Mouse (Mus musculus) naive thymus-derived CD4-positive, alpha-beta T cell, adult 2 months (primary cell): ENCODE data around the gene Dkkl1.

Experiments
- DNase-seq: peaks from one replicate; pipeline ENCODE4 v3.0.0-alpha.2; 2011; ENCODE audit warnings: low read depth

The Dkkl1 gene

DNA sequence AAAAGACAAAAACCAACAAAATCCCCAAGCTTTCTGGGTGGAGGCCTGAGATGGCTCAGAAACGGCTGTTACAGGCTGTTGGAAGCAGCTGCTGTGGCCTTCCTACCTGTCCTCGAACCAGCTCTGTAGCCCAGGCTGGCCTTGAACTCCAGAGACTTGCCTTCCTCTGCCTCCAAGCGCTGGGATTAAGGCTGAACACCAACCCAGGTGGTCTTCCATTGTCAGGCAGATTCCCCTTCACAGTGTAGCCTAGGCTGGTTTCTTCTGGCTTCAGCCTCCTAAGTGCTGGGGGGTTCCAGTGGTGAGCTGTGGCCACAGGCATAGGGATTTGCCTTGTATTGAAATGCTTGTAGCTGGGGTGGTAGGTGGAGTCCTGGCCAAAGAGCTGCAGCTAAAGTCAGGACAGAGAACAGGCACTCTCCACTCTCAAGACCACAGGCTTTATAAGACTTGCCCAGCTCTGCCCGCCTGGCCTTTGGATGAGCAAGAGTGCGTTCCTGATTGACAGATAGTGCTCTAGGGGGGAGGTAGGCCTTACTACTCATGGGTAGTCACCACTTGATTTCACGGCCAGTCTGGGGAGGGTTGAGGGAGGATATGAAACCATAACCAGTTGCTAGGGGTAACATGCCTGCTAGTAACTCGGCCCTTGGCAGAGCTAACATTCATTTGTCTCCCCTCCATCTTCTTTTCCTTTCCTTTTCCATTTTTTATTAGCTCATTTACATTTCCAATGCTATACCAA lies 17.7 kb upstream of the Dkkl1 start:
- no peak for DNase-seq

DNA sequence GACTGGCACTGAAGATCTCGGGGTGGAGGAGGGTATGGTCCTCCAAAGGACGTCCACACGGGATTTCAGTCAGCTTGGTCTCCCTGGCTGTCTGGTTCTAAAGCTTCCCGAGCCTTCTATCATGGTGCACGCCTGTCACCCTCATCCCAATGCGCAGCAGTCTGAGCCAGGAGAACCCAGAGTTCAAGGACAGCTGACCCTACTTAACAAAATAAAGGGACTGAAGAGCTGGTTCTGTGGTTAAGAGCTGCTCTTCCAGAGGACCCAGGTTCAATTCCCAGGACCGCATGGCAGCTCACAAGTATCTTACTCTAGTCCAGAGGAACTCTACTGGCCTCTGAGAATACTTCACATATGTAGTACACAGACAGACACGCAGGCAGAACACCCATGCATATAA lies 17.1 kb upstream of the Dkkl1 start:
- no peak for DNase-seq

DNA sequence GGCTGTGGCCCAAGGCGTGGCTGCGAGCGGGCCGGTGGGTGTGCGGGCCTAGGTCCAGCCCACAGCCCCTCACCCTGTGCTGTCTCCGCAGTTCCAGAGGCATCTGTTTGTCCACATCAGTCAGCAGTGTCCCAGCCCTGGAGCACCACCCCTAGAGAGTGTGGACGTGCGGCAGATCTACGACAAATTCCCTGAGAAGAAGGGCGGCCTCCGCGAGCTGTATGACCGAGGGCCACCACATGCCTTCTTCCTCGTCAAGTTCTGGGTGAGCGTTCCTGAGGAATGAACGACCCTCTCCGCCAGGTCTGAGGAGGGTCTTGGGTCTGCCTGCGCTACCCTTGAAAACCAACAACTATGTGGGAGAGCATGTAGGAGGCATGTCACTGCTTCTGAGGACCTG lies 16.6 kb upstream of the Dkkl1 start:
- no peak for DNase-seq

DNA sequence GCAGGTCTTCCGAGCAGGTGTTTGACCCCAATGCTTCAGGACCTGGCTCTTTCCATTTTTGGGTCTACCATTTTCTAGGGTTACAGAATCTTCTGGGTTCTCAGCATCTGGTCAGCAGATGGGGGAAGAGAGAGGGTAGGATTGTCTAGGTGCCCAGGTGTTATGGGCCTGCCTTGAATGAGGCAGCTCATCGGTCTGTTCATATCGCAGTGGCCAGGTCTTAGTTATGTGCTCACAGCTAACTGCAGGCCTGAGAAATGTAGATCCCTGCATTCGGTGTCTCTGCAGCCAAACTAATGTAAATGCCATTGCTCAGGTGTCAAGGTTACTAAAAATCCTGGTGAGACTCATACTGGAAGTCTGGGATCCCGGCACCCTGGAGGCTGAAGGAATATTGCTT lies 14.5 kb upstream of the Dkkl1 start:
- no peak for DNase-seq

DNA sequence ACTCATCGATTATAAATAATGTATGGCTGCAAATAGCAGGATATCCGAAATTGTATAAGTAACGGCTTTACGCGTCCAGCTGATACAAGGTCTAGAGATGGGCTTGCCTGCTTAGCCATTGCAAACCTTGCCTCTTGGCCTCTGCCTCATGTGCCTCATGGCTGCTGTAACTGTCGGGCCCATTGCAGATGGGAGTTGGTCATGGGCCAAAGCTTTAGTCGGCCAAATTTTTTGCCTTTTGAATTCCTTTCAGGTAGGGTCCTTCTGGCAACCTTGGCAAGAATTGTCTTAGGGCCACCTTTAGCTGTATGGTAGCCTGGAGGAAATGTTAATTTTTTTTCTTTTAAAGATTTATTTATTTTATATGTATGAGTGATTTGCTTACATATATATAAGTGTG lies 12.9 kb upstream of the Dkkl1 start:
- no peak for DNase-seq

DNA sequence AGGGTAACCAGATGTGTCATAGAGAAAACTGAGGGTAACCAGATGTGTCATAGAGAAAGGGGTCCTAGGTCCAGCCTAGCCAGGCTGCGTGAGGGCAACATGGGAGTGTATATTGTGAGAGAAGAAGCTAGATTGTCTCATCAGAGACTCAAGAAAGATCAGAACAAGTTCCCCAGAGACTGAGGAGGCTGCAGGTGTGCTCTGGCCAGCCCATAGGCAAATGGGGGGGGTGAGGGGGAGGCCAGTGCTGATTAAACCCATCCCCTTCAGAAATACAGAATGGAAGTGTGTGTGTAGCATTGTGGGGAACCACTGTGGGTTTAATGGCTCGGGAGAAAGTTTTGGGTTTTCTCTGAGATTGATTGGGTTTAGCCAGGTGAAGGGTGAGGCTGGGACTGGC lies 9.7 kb upstream of the Dkkl1 start:
- DNase-seq = no peak

DNA sequence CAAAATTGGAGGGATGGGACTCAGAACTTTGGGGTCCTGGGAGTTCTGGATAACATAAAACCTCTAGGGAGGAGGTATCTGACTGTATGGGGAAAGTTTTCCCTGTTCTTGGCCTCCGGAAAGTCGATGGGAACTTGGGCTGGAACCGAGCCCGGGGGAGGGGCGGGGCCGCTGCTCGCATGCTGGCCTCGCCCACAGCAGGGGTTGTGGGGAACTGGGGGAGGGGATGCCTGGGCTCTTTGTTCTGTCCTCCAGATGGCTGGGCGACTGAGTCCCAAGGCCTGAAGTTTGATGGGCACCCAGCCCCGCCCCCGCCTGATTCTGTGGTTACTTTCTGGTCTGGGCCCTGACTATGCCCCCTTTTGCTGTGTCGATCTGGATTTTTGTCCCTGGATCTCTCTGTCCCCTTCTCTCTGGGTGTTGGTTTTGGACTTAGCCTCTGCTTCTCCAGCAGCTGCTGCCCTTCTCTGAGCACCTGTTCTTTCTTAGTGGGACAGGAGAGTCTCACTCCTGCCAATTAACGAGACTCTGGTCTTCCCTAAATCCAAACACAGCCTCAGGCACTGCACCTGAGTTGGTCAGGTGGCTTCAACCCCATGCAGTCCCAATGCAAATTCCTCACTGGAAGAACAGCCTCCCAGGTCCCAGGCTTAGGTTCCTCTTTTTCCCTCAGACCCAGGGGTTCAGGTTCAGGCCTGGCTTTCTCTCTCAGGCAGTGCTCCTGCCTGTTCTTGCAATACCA lies 4.7 kb upstream of the Dkkl1 start:
- DNase-seq = no peak

DNA sequence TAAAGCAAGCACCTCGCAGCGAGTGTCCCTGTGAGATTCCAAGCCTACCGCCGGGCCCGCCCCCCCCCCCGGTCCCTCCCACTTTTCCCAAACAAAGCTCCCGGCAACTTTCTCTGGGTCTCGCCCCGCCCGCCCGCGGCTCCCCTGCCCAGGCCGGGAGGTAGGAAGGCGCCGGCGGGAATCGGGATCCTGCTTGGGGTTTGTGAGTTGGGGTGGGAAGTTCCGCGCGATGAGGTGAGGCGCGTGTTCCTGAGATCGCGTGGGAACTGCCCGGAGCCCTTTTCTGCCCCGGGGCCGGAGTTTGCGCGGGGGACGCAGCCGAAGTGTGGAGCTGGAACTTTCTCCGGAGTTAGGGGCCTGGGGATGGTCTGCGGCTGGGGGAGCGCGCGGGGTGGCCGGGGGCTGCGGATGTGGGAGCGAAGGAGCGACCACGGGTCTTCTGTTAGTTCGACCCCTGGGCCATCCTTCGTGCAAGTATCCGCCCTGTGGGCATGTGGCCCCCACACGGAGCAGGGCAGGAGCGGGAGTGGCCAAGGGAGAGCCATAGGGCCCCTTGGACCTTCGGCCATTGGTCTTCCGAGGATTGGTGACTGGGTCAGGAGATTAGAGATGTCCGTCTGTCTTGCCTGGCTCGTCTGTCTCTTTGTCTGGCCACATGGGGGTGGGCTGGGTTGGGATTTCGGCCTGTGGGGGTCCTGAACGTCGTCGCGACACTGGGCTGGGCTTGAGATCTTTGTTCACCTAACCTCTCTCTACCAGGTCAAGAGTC lies 3.9 kb upstream of the Dkkl1 start, which contains the start of gene Tead2:
TSS of gene Tead2 (plus strand) at position 81 of the 769 bp plus-strand sequence.
- DNase-seq = no peak

DNA sequence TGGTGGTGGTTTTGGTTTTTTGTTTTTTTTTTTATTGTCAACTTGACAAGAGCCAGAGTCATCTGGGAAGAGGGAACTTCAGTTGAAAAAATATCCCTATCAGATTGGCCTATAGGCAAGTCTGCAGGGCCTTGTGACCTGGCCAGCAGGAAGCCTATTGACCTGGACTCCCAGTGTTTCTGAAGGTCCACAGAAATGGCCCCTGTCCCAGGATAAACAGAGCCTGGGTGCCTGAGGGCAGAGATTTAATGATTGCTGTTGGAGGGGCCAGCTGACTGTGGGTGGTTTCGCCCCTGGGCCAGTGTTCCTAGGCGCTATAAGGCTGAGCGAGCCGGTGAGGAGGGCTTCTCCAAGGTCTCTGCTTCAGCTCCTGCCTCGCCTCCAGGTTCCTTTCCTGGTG lies 1.8 kb upstream of the Dkkl1 start:
- DNase-seq = no peak

DNA sequence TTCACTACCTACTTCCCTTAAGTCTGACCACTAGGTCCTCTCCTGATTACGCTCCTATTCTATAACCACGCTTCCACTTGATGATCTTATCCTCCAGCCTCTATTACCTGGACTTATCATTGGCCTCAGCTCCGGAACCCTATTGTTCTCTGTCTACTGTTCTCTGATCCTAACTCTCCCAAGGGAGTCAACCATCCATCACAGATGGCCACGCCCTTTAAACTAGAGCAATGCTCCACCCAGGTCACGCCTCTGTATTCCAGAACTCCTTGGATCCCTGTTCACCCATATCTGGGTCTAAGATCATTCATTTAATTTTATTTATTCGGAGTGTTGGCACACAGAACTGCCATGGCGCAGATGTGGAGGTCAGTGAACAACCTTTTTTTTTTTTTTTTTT lies 409 bp upstream of the Dkkl1 start:
- no peak for DNase-seq

DNA sequence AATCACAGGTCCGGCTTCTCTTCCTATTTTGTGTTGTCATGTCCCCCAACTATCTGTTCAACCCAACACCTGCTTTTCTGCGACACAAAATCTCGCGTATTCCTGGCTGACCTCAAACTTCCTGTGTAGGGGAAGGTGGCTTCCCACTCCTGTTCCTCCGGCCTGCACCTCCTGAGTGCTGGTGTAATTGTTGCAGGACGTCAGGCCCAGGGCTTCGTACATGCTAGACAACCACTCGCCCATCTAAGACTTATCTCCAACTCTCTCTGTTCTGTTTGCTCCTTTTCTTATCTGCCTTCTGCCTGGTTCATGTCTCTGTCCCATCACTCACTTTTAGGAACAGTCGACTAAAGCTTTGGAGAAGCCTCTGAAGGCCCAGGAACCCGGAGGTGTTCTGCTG lies 877 bp downstream of the Dkkl1 start:
- peak; percentile 38 for DNase-seq

DNA sequence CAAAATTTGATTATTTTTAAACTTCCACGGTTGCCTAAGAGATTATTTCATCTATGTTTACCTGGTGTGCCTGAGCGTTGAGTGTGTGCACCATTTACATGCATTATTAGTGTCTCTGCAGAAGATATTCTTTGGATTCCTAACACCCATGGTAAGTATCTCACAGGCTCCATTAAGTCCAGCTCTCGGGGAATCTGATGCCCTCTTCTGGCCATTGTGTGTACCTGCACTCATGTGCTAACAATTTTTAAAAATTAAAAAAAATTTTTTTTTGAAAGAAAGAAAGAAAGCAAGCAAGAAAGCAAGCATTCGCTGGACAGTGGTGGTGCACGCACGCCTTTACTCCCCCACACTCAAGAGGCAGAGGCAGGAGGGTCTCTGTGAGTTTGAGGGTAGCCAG lies 3.7 kb downstream of the Dkkl1 start:
- no peak for DNase-seq

DNA sequence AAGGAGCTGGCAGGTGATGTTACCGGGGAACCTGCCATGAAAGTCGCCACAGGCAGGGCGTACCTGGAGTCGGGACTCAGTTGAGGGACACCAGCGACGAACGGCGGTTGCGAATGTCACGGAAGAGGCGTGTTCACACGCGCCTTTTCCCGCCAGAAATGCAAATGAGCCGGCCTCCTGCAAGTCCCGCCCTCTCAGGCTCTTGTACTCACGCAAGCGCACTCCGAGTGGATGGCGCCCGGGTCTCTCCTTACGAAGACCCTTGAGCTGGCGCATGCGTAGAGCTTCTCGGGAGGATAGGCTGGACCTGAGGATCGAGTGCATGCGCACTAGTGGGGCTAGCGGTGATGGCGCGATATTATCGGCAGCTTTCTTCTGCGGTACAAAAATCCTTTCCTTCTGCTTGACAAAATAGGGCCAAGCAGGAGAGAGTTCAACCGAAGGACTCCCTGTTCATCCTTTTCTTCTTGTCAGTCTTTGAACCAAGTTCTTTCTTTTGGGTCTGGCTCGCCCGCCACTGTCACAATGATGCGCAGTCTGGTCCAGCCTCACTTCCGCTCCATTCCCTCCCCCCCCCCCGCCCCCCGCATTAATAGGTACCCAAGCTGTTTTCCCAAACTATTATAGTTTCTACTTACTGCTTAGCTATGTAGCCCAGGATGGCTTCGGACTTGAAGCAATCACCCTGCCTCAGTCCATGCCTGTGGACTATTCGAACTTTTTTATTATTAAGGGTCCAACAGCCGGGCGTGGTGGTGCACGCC lies 7.4 kb downstream of the Dkkl1 start, which contains the start of gene Ccdc155:
TSS of gene Ccdc155 (minus strand) at position 513 of the 764 bp plus-strand sequence.
- DNase-seq = peak; percentile 97

DNA sequence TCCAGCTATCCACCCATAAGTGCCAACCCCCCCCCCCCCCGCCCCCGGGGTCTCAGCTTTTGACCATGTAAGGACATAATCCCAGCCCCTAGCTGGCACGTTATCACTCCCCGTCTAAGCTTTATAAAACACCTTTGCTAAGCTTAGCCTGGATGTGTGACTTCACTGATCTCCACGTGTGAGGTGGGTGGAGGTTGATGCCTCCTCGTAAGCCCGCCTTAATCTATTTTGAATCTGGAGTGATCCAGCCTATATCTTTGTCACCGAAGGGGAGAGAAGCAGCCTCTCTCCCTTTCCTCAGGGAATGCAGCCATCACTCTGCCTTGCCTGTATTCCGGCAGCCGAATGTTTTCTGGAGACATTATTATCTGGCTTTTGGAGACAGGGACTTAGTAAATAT lies 9.3 kb downstream of the Dkkl1 start:
- no peak for DNase-seq

DNA sequence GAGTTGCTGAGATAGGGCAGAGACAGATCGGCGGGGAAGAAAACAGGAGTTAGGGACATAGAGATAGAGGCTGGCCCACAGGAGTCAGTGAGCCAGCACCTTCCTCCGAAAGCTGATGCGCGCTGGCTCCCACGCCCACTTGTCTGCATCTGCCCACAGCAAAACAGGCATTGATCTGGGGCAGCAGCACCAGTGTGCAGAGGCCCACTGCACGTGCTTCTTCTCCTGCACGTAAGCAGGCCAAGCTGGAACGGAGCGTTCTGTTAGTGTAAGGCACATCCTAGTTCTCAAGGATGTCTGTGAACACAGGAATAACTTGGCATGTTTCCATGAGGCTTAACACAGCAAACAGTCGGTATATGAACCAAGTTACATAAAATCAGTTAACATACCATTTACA lies 13.0 kb downstream of the Dkkl1 start:
- no peak for DNase-seq

DNA sequence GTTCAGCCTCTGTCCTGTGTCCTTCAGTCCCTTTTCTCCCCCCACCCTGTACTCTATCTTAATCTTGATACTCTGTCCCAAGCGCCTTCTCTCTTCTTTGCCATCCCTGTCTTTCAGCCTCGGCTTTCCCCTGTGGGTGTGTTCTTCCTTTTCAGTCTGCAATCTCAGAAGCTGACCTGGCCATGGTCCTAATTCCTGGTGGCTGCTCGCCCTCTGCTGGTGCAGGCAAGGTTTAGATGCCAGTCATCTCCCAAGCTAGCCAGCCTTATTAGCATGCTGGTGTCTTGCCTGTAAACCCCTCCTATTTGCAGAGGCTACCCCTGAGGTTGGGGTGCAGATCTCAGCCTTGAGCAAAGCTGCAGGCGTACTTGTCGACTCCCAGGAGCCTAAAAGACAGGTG lies 13.5 kb downstream of the Dkkl1 start:
- no peak for DNase-seq

DNA sequence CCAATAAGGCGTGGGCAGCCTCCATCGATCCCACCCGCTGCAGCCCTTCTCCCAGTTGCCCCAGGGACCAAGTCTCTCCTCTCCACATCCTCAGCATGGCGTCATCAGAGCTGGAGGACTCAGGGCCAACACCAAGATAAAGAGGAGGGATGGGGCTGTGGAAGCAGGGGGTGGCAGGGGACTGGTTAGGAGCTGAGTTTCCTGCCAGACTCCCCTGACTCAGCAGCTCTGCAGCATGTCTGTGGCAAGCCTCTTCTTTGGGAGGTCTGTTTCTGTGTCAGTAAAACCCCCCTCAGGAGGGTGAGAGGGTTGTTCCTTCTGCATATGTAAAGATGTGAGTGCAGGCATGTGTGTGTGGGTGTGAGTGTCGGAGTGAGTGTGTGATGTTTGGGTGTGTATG lies 15.0 kb downstream of the Dkkl1 start:
- no peak for DNase-seq

DNA sequence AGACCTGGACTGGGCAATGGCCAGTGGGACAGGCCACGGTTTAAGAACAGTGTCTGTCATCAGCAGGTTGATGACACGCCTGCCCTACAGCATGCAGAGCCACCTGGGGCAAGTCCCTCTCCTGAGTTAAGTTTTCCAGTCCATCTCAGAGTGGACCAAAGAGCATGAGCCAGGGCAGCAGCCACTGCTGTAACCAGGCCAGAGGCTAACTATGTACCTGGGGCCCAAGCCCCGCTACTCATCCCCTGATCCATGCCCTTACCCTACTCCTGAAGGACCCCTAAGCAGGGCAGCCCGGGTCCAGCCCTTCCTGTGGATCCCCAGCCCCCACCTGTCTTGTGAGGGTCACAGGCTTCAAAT lies 15.8 kb downstream of the Dkkl1 start:
- no peak for DNase-seq

DNA sequence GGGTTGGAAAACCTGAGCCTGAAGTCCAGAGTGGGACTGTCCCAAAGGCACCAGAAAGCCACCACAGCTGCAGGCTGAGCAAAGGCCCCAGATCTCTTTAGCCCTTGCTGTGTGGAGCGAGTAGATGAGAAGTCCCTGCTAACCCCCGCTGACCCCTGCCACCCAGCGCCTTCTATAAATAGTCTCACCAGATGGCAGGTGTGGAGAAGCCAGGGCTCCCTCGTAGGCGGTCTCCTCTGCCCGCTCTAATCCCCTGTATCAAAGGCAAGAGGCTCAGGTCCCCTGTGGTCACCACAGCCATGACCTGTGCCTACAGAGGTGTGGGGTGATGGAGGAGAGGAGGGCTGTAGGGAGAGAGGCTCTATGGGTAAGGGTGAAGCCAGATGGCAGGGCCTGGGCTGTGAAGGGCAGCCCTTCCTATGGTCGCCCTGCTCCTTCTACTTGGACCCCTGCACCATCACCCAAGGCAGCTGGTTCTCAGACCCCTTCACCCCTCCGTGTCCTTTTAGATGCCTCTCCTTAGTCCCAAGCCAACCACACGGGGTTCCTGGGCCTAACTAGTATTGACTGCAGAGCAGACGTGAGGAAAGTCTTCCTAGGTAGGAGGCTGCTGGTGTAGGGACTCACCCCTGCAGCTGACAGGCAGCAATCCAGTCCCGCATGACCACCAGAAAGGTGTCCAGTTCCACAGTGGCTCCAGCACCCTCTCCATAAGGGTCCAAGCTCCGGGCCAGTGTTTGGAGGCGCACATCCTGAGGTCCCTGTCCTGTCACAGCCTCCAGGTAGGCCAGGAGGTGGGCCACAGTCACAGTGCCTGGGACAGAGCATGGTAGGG lies 16.4 kb downstream of the Dkkl1 start:
- DNase-seq = no peak

DNA sequence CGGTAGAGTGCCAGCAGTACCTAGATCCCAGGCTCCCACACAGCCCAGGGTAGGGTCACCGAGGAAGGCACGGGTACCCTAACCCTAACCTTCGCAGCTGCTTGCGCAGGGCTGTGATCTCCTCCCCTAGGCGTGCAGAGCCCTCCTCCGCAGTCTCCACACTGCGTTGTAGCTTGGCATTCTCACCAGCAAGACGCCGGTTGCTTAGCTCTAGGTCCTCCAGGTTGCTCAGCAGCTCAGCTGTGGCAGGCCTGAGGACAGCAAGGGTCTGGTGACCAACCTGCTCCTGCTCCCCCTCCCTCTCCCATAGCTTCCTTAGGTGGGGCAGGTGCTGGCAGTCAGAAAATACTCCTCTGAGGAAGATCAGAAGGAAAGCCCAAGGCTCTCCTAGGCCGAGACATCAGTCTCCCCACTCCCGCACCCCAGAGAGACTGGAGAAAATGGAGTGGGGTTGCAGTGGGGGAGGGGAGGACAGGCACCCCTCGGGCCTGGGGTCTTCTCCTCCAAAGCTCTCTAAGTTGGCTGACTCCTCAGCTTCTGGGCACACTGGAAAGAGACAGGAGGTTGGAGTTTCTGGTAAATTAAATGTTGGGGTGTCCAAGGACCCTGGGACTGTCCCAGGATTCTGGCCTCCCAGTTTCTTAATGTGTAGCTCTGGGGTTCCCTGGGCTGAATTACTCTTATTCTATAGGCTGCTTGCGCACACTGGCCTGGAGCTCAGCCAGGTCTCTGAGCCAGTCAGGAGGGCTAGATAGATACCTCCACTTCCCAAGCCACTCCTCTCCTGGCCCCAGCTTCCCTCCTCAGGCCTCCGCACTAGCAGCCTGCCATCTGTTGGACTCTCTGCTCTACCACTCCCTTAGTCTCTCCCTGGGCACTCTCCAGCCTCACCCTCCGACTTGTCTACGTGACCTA lies 17.8 kb downstream of the Dkkl1 start:
- no peak for DNase-seq
